ENCODE assay signal across 12 mouse cellular contexts in the genomic region with DNA sequence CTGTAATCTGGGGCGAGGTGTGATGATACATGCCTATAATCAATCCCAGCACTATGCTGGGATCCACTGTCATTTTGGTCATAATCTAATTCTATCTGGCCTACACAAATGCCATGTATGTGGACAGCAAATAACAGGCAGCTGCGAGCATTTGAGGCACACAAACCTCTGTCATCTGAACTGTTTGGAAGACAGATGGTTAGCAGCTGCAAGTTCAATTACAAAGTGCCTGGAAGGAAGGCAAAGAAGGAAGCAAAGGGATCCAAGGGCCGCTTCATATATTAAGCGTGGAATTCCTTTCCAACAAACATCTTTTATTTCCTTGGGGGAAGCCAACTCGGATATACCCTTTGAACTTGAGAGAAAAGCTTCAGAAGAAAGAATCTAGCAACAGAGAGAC. TPM values are rescaled to one million over a fixed set of nuclear protein-coding genes. Genes with fewer than 3 reads are reported as not detected.
A peak's percentile ranks its signal among the peaks of the same experiment; 100 is the strongest.
DNase-seq lines count a peak whose midpoint lies in the region; ATAC-seq and TF ChIP-seq lines count a peak whose summit lies in the region.
"Had no signal": no experiment of that assay in that cellular context is flagged by ENCODE, and none has a peak within 500 bp of the region (broad histone marks: within the 10 kb centered on the region; RNA-seq: fewer than 3 reads in every experiment).

No protein-coding gene starts in this region.

- no peak for ATAC-seq in hindbrain, embryonic 16.5 days
- peak; percentile 66 for ATAC-seq in embryonic facial prominence, embryonic 14.5 days (ENCODE audit: low read depth)
- no peak for ATAC-seq in limb, embryonic 13.5 days (ENCODE audit: low FRiP score, low read depth)
- ATAC-seq: forebrain, postnatal 0 days; liver, embryonic 12.5 days had no signal

- H3K4me1 ChIP-seq in hindbrain, embryonic 10.5 days (replicated peaks), result peaks cover 46% of the 10 kb centered on the region
- H3K4me1 ChIP-seq in hindbrain, embryonic 16.5 days (ENCODE audit: control insufficient read depth, insufficient read depth, low read depth, low read length), result peaks cover 10% of the 10 kb centered on the region
- H3K4me1 ChIP-seq in embryonic facial prominence, embryonic 14.5 days (ENCODE audit: control insufficient read depth, insufficient read depth, low read length), result peaks cover 29% of the 10 kb centered on the region
- peaks cover 36% of the 10 kb centered on the region for H3K4me1 ChIP-seq in limb, embryonic 13.5 days

- peak overlapping the region; percentile 31; the same call in 1 of the 2 replicates for H3K27ac ChIP-seq in hindbrain, embryonic 10.5 days
- H3K27ac ChIP-seq in hindbrain, embryonic 16.5 days (ENCODE audit: low read depth, low read length), result no peak overlapping the region
- H3K27ac ChIP-seq in embryonic facial prominence, embryonic 14.5 days (replicated peaks; ENCODE audit: low read depth, low read length), result peak overlapping the region; percentile 88
- H3K27ac ChIP-seq in limb, embryonic 13.5 days, result peak overlapping the region; percentile 74; the same call in 1 of the 2 replicates
- H3K27ac ChIP-seq: hindbrain, embryonic 15.5 days; liver, embryonic 12.5 days had no signal

- no peak overlapping the region for H3K4me3 ChIP-seq in hindbrain, embryonic 10.5 days
- no peak overlapping the region for H3K4me3 ChIP-seq in hindbrain, embryonic 16.5 days (ENCODE audit: low read length)
- no peak overlapping the region for H3K4me3 ChIP-seq in embryonic facial prominence, embryonic 14.5 days (ENCODE audit: low read depth, low read length)
- H3K4me3 ChIP-seq in limb, embryonic 13.5 days, result no peak overlapping the region
- H3K4me3 ChIP-seq: hindbrain, embryonic 15.5 days; liver, embryonic 12.5 days had no signal

- H3K36me3 ChIP-seq in hindbrain, embryonic 10.5 days, result peaks cover 19% of the 10 kb centered on the region; the same call in 1 of the 2 replicates
- no peaks in the 10 kb centered on the region for H3K36me3 ChIP-seq in hindbrain, embryonic 16.5 days (ENCODE audit: control insufficient read depth, insufficient read depth, low read length)
- 0 out of 2 replicates have a peak, but pooled peaks cover 6% of the 10 kb centered on the region for H3K36me3 ChIP-seq in embryonic facial prominence, embryonic 14.5 days (ENCODE audit: control insufficient read depth, insufficient read depth, low read length)
- 0 out of 2 replicates have a peak, but pooled peaks cover 4% of the 10 kb centered on the region for H3K36me3 ChIP-seq in limb, embryonic 13.5 days
- H3K36me3 ChIP-seq: hindbrain, embryonic 15.5 days had no signal

- TF ChIP-seq POLR2A in brain, embryonic 14.5 days (IDR thresholded peaks at IDR 0.05; ENCODE audit: borderline replicate concordance, extremely low read depth, insufficient read depth, insufficient read length, poor library complexity, severe bottlenecking), result no peak

- no peaks in the 10 kb centered on the region for H3K27me3 ChIP-seq in hindbrain, embryonic 10.5 days (ENCODE audit: insufficient read depth, poor library complexity, severe bottlenecking)
- H3K27me3 ChIP-seq in hindbrain, embryonic 16.5 days (replicated peaks; ENCODE audit: control insufficient read depth, insufficient read depth, low read length), result no peaks in the 10 kb centered on the region
- no peaks in the 10 kb centered on the region for H3K27me3 ChIP-seq in embryonic facial prominence, embryonic 14.5 days (replicated peaks; ENCODE audit: control insufficient read depth, insufficient read depth, low read length)
- H3K27me3 ChIP-seq in limb, embryonic 13.5 days, result no peaks in the 10 kb centered on the region
- H3K27me3 ChIP-seq: hindbrain, embryonic 15.5 days; liver, embryonic 12.5 days had no signal

- no peak overlapping the region for H3K4me2 ChIP-seq in hindbrain, embryonic 16.5 days (ENCODE audit: low read length)
- no peak overlapping the region for H3K4me2 ChIP-seq in embryonic facial prominence, embryonic 14.5 days (ENCODE audit: low read depth, low read length)
- no peak overlapping the region for H3K4me2 ChIP-seq in limb, embryonic 13.5 days (replicated peaks)
- H3K4me2 ChIP-seq: hindbrain, embryonic 15.5 days; liver, embryonic 12.5 days had no signal

- peak; percentile 24 for DNase-seq in hindbrain, embryonic 10.5 days (ENCODE audit: low spot score)
- DNase-seq in brain, embryonic 14.5 days (ENCODE audit: low read depth), result peak; percentile 42
- DNase-seq in embryonic facial prominence, embryonic 14.5 days (ENCODE audit: low spot score), result peak; percentile 93
- no peak for DNase-seq in adrenal gland, postnatal 36 days
- DNase-seq in adrenal gland, adult (ENCODE audit: inconsistent age in 2 of 2, low spot score in 1 of 2), result no peak
- no peak for DNase-seq in layer of hippocampus, adult 9-10 months (ENCODE audit: low spot score)
- DNase-seq: forebrain, postnatal 0 days; right cerebral cortex, postnatal 25 days had no signal

- no peak for TF ChIP-seq CTCF in brain, embryonic 14.5 days (IDR thresholded peaks at IDR 0.05; ENCODE audit: borderline replicate concordance, extremely low read depth, insufficient read depth, insufficient read length)

- WGBS in hindbrain, embryonic 10.5 days, result 68% methylated on average over 5 of the region's 5 CpGs
- WGBS in hindbrain, embryonic 16.5 days, result 36% methylated on average over 5 of the region's 5 CpGs
- WGBS in embryonic facial prominence, embryonic 14.5 days, result 20% methylated on average over 5 of the region's 5 CpGs
- WGBS in limb, embryonic 13.5 days, result 44% methylated on average over 5 of the region's 5 CpGs

- no peaks in the 10 kb centered on the region for H3K9me3 ChIP-seq in hindbrain, embryonic 10.5 days
- no peaks in the 10 kb centered on the region for H3K9me3 ChIP-seq in hindbrain, embryonic 16.5 days (ENCODE audit: control insufficient read depth, low read length)
- H3K9me3 ChIP-seq in embryonic facial prominence, embryonic 14.5 days (ENCODE audit: control insufficient read depth, low read length), result no peaks in the 10 kb centered on the region
- H3K9me3 ChIP-seq in limb, embryonic 13.5 days, result no peaks in the 10 kb centered on the region
- H3K9me3 ChIP-seq: hindbrain, embryonic 15.5 days; liver, embryonic 12.5 days had no signal

- H3K9ac ChIP-seq in hindbrain, embryonic 16.5 days (ENCODE audit: low read depth, low read length), result no peak overlapping the region
- H3K9ac ChIP-seq in embryonic facial prominence, embryonic 14.5 days (ENCODE audit: low read depth, low read length), result no peak overlapping the region
- no peak overlapping the region for H3K9ac ChIP-seq in limb, embryonic 13.5 days
- H3K9ac ChIP-seq: forebrain, postnatal 0 days; hindbrain, embryonic 15.5 days; liver, embryonic 12.5 days had no signal

RNA-seq across cellular contexts. Expression of a gene that starts 1.3 kb away (rescaled TPM):
- polyA plus RNA-seq in hindbrain, embryonic 10.5 days (2016; fragmentation: Nextera tagmentation; extraction: Ambion mirVana), result 3.5 and 4.1 TPM in 2 replicates
- 2.1 and 4.3 TPM in 2 replicates for polyA plus RNA-seq in hindbrain, embryonic 16.5 days (2015; fragmentation: Nextera tagmentation; extraction: Ambion mirVana)
- 0.20 and 0.79 TPM in 2 replicates for polyA plus RNA-seq in brain, embryonic 14.5 days (2012; rRNA removed)
- polyA plus RNA-seq in embryonic facial prominence, embryonic 14.5 days (2014; fragmentation: Nextera tagmentation; extraction: Ambion mirVana), result 2.2 and 2.3 TPM in 2 replicates
- polyA plus RNA-seq in limb, embryonic 13.5 days (2015; fragmentation: Nextera tagmentation; extraction: Ambion mirVana), result 3.0 and 3.2 TPM in 2 replicates
- 1 to 10 TPM; 2.5 to 2.7 TPM for total RNA-seq in adrenal gland, postnatal 36 days (2021)
- total RNA-seq: forebrain, postnatal 0 days had no signal

RNA-seq across cellular contexts. Expression of a gene that starts 19.8 kb away (rescaled TPM):
- 75.3 and 104 TPM in 2 replicates for polyA plus RNA-seq in hindbrain, embryonic 10.5 days (2016; fragmentation: Nextera tagmentation; extraction: Ambion mirVana)
- polyA plus RNA-seq in hindbrain, embryonic 16.5 days (2015; fragmentation: Nextera tagmentation; extraction: Ambion mirVana), result 78.7 and 83.9 TPM in 2 replicates
- 29.7 and 33.7 TPM in 2 replicates for polyA plus RNA-seq in brain, embryonic 14.5 days (2012; rRNA removed)
- 105 and 109 TPM in 2 replicates for polyA plus RNA-seq in embryonic facial prominence, embryonic 14.5 days (2014; fragmentation: Nextera tagmentation; extraction: Ambion mirVana)
- polyA plus RNA-seq in limb, embryonic 13.5 days (2015; fragmentation: Nextera tagmentation; extraction: Ambion mirVana), result 79.0 and 80.1 TPM in 2 replicates
- total RNA-seq in adrenal gland, postnatal 36 days (2021), result 10 to 100 TPM; 80.4 to 91.1 TPM

RNA-seq across cellular contexts. Expression of a gene that starts 47.7 kb away (rescaled TPM):
- polyA plus RNA-seq in hindbrain, embryonic 10.5 days (2016; fragmentation: Nextera tagmentation; extraction: Ambion mirVana), result 246 and 275 TPM in 2 replicates
- polyA plus RNA-seq in hindbrain, embryonic 16.5 days (2015; fragmentation: Nextera tagmentation; extraction: Ambion mirVana), result 68.3 and 68.7 TPM in 2 replicates
- polyA plus RNA-seq in brain, embryonic 14.5 days (2012; rRNA removed), result 56.8 and 67.4 TPM in 2 replicates
- polyA plus RNA-seq in embryonic facial prominence, embryonic 14.5 days (2014; fragmentation: Nextera tagmentation; extraction: Ambion mirVana), result 168 and 218 TPM in 2 replicates
- 218 and 225 TPM in 2 replicates for polyA plus RNA-seq in limb, embryonic 13.5 days (2015; fragmentation: Nextera tagmentation; extraction: Ambion mirVana)
- total RNA-seq in adrenal gland, postnatal 36 days (2021), result 10 to 100 TPM; 15.9 to 20.6 TPM

RNA-seq across cellular contexts. Expression of a gene that starts 54.6 kb away (rescaled TPM):
- 38.3 and 39.8 TPM in 2 replicates for polyA plus RNA-seq in hindbrain, embryonic 10.5 days (2016; fragmentation: Nextera tagmentation; extraction: Ambion mirVana)
- polyA plus RNA-seq in hindbrain, embryonic 16.5 days (2015; fragmentation: Nextera tagmentation; extraction: Ambion mirVana), result 32.2 and 40.1 TPM in 2 replicates
- 14.5 and 16.9 TPM in 2 replicates for polyA plus RNA-seq in brain, embryonic 14.5 days (2012; rRNA removed)
- 19.2 and 21.2 TPM in 2 replicates for polyA plus RNA-seq in embryonic facial prominence, embryonic 14.5 days (2014; fragmentation: Nextera tagmentation; extraction: Ambion mirVana)
- polyA plus RNA-seq in limb, embryonic 13.5 days (2015; fragmentation: Nextera tagmentation; extraction: Ambion mirVana), result 30.4 and 30.5 TPM in 2 replicates
- 10 to 100 TPM; 20.7 to 21.3 TPM for total RNA-seq in adrenal gland, postnatal 36 days (2021)

Comparison
In these comparisons a context has a peak if more than half of its experiments do, and no peak if none do; other contexts are left out.
1. DNase-seq: peak in hindbrain, embryonic 10.5 days (single experiment), brain, embryonic 14.5 days (single experiment) and embryonic facial prominence, embryonic 14.5 days (single experiment); none in adrenal gland, postnatal 36 days (0 of 2), adrenal gland, adult (0 of 2) and layer of hippocampus, adult 9-10 months (single experiment).